Mouse (Mus musculus) C2C12 (cell line): ENCODE measurements around the gene Pm20d2.

Experiments used
- CEBPB ChIP-seq: IDR thresholded peaks from one replicate; pipeline ENCODE4 v1.6.1; 2011; ENCODE audit warnings: low read depth, mild to moderate bottlenecking, control low read depth, moderate library complexity
- CTCF ChIP-seq: IDR thresholded peaks from one replicate; pipeline ENCODE4 v1.5.1; 2011; ENCODE audit not compliant: control insufficient read depth, insufficient read depth, insufficient read length
- MAX ChIP-seq: IDR thresholded peaks from one replicate; pipeline ENCODE4 v1.6.1; 2011; ENCODE audit warnings: mild to moderate bottlenecking, control low read depth
- MYOD1 ChIP-seq: IDR thresholded peaks from one replicate; pipeline ENCODE4 v1.6.1; 2011; ENCODE audit warnings: low read depth; ENCODE audit not compliant: control insufficient read depth, insufficient read length
- MYOG ChIP-seq: IDR thresholded peaks from one replicate; pipeline ENCODE4 v1.6.1; 2011; ENCODE audit not compliant: control insufficient read depth, insufficient read length; ENCODE audit errors: extremely low read depth
- USF1 ChIP-seq: IDR thresholded peaks from one replicate; pipeline ENCODE4 v1.6.1; 2011; ENCODE audit warnings: low read depth, mild to moderate bottlenecking, control low read depth, moderate library complexity

GRCm38 (mm10) chr4:33229639-33230038, 40.1 kb upstream of the Pm20d2 start:
- TF ChIP-seq CTCF (no peak), MAX (no peak), MYOG (no peak), CEBPB (no peak), USF1 (no peak), MYOD1 (no peak)
